Mouse (Mus musculus) regulatory T cell (primary cell): ENCODE measurements around the gene Pga5.

Source experiments
- in situ Hi-C: fragments of 300-600 bp; cut with MboI, MseI; formaldehyde crosslinking; loops from one replicate; pipeline ENCODE4 v1.15.1; 2025; ENCODE audit warnings: high pct_unique_total_duplicates

The Pga5 gene

DNA sequence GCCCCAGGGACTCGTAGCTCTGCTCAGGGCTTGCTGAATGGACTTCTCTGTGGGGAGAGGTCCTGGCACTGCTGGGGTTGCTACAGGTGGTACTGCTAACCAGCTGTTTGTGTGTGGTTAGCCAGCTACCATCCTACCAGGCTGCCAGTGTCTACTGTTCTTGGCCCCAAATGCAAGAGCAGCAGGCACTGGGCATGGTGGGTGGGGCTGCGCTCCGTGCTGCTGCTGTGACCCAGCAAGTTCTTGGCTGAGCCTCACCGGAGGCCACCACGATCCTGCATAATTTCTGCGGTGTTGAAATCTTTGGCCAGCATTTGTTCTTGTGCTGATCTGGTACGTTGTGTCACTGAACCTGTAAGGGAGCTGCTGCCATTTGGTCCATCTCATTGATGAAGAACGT lies 25.6 kb upstream of the Pga5 start:
- in situ Hi-C loops: no loop called here

GRCm38 (mm10) chr19:10702125-10702524 lies 24.3 kb upstream of the Pga5 start:
- in situ Hi-C loops: no loop called here

- in situ Hi-C loops: no loop called here
Measured at GRCm38 (mm10) chr19:10701013-10701726, 23.3 kb upstream of the Pga5 start.

DNA sequence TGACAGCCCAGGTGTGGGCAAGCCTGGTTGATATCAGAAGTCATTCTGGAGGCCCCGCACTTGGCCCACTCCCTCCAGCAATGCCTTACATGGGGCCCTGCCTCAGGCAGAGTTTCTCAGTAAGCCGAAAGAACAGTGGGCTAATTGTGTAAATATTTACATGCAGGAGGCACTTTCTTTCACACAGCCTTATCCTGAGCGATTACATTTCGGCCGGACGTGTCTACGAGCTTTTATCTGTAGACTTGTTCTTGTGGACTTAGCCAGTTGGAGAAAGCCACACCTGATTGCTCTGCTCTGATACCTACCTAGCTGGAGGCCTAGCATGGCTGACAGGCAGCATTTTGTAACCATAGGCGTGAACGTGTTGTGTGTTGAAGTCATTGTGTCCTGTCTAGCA lies 22.0 kb upstream of the Pga5 start:
- in situ Hi-C loops: no loop called here

- in situ Hi-C loops: no loop called here
Measured at GRCm38 (mm10) chr19:10698131-10698991, 20.5 kb upstream of the Pga5 start.

- in situ Hi-C loops: no loop called here
Measured at GRCm38 (mm10) chr19:10695801-10696200, 17.9 kb upstream of the Pga5 start.

DNA sequence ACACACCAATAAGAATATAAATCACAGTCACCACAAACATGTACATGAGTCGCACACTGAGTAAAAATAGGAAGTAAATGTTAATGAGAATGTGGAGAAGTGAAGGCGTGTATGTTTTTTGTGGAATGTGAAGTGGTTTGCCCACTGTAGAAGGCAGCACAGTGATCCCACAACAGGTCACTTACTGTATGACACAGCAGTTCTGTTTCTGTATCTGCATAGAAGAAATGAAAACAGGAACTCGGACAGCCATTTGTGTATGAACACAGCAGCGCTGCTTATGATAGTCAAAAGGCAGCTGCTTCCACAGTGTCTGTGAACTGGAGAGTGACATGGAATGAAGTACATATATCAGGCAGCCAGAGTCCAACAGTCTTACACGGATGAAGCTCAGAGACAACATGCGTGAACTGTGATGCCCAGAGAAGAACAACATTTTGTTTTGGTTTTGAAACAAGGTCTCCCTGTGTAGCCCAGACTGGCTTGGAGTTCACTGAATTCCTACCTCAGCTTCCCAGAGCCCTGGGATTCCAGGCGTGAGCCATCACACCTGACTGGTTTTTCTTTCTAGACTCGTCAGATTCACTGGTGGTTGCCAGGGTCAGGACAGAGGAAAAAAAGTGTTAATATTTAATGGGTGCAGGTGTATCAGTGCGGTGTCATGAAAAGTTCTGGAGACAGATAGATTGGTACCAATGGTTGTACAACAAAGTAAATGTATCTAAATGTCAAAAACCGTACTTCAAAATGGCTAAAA lies 16.2 kb upstream of the Pga5 start:
- in situ Hi-C loops: no loop called here

DNA sequence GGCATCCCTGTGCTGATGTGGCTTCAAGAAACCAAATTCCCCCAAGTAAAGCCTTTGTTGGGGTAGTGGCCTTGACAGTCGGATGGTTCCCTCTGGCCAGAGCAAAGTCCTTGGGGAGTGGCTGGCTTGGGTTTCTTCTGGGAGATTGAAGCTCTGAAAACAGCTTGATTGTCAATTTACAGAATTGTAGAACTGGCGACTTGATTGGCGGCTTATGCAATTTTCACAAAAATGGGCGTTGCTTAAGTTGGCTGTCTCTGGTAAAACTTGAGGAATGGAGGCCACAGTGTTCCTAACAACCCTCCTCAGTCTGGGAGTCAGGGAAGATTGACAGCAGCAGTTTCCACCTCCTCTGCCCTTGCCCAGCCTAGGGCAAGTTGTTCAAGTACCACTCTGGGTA lies 14.5 kb upstream of the Pga5 start:
- in situ Hi-C loops: no loop called here

- in situ Hi-C loops: no loop called here
Measured at GRCm38 (mm10) chr19:10691660-10692059, 13.8 kb upstream of the Pga5 start.

GRCm38 (mm10) chr19:10691121-10691520 lies 13.2 kb upstream of the Pga5 start:
- in situ Hi-C loops: no loop called here

GRCm38 (mm10) chr19:10690336-10690735 lies 12.5 kb upstream of the Pga5 start:
- in situ Hi-C loops: no loop called here

DNA sequence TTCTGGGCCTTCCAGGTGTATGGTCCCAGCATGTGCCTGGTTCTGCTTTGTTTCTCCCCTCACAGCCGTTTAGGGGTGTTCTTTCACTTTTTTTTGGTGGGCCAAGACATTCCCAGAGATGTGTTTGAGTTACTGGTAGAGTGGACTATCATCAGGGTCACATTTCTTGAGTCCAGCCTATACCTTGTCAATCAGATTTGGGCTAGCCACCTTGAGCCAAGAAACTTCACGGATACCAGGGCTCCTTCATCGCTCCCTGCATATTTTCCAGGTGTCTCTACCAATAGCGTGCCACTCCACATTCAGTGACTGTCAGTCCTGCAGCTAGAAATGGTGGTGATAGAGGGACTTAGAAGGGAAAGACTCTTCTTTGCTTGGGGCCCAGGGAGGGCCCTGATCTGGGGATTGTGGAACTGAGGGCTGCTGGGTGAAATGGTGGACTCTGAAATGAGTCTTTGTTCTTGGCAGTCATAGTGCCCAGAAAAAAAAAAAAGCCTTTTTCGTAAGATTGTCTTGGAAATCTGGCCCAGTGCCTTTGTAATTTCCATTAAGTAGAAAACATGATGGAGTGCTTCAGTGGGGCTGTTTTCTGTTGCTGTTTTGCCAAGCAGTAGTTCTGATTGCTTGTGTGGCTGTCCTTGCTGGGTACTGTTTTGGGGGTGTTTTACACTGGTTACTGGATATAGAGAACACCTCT lies 11.7 kb upstream of the Pga5 start:
- in situ Hi-C loops: no loop called here

DNA sequence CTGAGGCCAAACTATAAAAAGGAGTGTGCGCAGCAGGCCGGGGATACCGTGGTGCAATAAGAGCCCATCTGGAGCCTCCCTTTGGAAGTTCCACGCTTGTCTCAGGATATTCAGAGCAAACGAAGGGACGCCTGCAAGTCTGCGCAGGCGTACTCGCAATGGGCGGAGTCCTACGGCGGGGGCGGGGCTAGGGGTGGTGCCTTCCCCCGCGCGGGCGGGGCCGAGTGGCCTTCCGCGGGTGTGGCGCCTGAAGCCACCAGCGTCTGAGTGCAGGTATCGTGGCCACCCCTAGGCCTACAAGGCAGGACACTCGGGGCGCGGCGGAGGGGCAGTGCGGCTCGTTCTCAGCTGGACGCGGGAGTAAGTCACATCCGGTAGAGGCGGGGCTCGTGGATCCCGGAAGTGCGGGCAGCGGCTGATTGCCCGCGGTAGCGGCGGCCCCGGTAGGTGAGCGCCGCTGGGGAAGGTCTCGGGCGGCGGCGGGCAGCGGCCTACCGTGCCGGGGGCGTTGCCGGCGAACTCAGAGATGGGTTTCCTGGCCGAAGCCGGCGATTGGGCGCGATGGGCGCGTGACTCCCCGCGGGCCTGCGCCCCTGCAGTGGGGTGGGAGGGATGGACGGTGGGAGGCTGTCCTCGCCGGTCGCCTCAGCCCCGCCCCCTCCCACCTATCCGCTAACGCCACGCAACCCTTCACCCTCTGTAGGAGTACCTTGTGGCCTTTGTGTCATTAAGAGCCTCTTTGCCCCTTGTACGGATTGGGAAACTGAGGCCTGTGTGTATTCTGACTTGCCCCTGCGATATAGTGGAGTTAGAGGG lies 10.9 kb upstream of the Pga5 start, which contains the start of gene Vps37c:
Gene Vps37c, plus strand, starts transcription at position 199 of the 816 bp plus-strand sequence.
- in situ Hi-C loops: no loop called here

DNA sequence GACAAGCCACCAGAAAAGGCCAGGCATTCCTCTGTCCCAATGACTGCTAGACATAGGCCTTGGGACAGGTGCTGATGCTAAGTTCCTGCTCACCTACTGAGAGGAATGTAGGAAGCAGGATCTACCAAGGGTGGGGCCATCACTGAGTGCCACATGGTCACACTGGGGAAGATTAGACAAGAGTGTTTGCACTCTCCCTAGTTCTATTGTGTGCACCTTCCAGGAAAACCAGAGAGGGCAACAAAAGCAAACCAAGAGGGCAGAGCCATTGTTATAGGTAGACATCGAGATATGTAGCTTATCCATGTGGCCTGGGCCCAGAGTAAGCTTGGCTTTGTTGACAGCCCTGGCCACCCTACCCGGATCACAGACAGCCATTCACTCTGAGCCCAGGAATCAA lies 7.9 kb upstream of the Pga5 start:
- in situ Hi-C loops: no loop called here

GRCm38 (mm10) chr19:10685081-10685480 lies 7.2 kb upstream of the Pga5 start:
- in situ Hi-C loops: no loop called here

DNA sequence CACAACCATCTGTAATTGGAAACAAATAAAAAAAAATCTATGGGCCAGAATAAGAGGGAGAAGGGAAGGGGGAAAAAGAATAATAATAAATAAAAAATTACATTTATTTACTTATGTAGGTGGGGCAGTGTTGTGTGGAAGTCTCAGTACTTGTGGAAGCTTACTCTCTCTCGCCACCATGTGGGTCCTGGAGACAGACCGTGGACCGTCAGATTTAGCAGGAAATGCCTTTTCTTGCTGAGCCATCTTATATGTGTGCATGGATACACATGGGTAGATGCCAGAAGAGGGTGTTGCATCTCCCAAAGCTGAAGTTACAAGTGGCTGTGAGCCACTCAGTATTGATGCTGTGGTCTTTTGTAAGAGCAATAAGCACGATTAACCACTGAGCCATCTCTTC lies 3.7 kb upstream of the Pga5 start:
- in situ Hi-C loops: no loop called here

DNA sequence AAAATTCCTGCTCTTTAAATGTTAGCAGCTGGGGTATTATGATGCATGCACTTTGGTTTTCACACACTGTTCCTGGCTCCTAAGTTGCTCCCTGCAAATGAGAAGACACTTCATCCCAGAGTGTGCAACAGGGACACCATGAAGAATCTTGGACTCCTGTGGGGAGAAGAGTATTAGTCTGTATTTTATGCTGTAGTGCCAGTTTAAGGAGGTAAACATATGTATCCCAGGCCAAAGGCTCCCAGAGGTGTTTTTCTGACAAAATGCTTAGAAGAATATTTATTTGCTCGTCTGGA lies 849 bp upstream of the Pga5 start:
- in situ Hi-C loops: no loop called here

- in situ Hi-C loops: no loop called here
Measured at GRCm38 (mm10) chr19:10676656-10677055, 1.2 kb downstream of the Pga5 start.

DNA sequence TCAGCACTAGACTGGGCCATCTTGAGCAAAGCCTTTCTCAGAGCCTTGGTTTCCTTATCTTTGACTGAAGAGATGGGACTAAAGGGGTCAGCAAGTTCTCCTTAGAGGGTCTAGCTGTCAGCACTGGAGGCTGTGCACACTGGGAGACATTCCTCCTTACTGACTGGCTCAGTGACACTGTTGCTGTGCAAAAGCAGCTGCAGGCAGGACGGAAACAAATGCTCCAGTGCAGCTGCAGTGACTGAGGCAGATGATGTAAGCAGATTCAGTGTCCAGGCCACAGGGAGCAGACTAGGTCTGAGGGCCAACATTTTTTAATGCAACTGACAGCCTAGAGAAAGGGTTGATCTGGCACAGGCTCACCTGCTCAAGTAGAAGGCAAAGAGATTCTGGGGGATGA lies 4.6 kb downstream of the Pga5 start:
- in situ Hi-C loops: loop anchor here (25.0 kb wide), 1 partner anchor 989 kb away; the partner anchor contains the start of gene Oosp2

GRCm38 (mm10) chr19:10671854-10672417 lies 5.9 kb downstream of the Pga5 start:
- in situ Hi-C loops: loop anchor here (25.0 kb wide), 1 partner anchor 990 kb away; the partner anchor contains the start of gene Oosp2
